Mouse (Mus musculus): ENCODE results near the gene Sptlc2.
A peak's percentile ranks its signal among the peaks of the same experiment; 100 is the strongest.

The Sptlc2 gene

DNA sequence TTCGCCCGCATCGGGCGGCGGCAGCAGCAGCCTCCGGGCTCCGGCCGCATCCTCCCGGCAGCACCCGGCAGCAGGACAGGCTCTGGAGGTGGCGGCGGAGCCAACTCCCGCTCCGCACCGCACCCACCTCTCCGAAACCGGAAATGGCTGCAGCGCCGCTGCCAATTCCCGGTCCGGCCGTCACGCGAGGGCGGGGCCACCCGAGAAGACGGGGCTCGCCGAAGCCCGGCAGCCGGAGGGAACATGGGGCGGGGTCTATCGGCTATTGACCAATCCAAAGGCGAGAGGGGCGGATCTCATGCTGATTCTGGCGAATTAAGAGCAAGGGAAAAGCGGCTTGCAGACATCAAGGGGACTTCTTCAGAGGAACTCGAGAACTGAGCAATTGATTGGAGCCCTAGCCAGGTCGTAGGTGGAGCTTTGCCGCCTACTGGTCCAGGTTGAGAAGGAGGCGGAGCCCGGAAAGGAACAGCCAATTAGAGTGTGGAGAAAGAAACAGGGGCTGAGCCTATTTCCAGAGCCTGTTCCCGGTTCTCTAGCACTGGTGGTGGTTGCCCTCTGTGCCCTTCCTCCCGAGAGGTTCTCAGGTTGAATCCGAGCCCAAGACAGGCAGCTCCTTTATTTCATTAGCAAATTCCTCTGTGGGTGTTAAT lies at the start of gene Sptlc2:
Gene Sptlc2 (minus strand): TSS at position 234 of the 653 bp plus-strand sequence.
- peak; percentile 100 for DNase-seq (ENCODE audit: low spot score)

DNA sequence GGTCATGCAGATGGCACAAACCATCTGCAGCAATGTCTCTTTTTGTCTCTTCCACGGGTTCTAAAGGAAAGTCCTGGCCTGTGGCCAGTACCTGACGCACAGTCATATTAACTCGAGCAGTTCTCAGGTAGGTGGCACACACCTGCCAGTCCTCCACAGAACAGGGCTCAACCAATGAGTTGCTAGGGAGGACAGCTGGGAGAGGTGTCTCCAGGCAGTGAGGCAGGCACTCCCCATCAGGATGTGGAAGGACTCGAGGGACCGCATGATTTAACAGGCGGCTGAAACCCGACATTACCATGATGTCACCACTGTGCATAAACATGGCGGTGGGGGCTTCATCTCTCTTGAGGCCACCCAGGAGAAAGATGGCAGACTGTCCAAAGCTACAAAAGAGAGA lies 40.7 kb upstream of the Sptlc2 start:
- DNase-seq (ENCODE audit: low spot score) = no peak

DNA sequence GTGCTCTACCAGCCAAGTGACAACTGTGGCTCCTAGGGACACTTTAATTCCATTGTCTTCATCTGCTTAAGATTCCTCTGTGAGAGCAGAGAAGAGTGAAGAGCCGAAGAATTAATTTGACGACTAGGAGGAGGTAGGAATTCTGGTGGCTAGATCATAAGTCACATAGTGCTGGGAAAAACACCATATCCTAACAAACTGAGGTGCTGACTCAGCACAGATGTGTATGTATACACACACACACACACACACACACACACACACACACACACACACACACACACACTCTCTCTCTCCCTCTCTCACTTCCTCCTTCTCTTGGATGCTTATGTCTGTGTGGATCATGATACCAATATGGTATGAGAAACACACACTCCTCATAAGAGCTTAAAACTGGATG lies 40.1 kb upstream of the Sptlc2 start:
- DNase-seq (ENCODE audit: low spot score) = no peak

DNA sequence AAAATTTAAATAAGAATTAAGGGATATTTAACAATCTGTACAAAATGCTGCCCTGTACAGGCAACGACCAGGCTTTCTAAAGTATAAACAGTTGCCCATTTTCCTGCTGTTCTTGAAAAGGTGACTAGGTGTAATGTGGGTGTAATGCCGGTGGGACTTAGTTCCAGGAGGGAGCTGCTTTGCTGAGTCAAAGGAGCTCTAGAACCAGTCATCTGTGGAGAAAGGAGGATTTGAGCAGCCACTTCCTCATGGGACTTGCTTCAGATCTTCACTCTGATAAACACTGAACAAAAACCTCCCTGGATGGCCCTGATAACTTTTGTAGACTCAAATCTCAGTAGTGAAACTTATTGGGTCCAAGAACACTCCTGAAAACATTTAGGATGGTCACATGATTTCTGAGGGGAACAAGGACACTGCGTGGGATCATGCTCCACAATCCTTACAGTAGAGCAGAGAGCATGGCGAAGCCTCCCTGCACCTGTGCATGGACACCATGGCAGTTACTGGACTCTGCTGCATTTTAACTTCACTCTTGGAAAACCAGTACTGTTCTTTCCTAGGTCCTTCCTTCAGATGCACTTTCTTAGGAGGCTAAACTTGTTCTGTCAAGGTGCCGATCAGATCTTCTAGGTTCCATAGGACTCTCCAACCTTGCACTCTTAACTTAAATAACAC lies 38.3 kb upstream of the Sptlc2 start:
- DNase-seq (ENCODE audit: low spot score) = no peak

DNA sequence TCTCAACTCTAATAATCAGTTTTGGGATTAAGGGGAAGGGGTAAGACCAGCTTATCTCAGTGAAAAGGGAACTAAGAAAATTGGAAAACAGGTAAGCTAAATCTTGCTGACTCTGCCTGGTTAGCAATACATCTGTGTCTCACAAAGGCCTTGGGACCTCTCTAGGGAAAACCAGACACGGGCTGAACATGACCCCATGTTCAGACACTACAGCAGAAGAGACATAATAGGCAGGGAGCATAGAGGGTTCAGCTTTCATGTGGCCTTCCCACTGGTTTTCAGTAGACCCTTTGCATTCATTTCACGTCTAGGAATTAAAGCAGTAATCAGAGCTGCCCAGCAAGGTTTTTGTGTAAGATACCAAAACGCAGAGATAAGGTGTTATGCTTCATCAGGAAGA lies 36.4 kb upstream of the Sptlc2 start:
- DNase-seq (ENCODE audit: low spot score) = no peak

DNA sequence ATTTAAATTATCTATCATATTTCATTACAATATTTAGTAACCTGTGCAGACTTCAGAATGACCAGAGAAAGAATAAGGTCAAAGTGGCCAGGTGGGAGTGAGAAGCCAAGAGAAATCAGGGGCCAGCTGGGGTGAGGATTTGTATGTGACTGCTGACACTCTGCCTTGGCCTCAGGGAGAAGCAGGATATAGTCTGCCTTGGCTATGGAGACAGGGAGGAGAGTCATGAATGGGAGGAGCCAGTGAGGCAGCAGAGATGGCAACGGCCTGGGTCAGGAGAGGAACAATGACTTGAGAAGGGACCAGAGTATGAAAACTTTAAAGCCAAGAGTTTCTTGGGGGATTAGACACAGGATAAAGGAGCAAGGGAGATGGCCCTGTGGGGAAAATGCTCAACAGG lies 35.5 kb upstream of the Sptlc2 start:
- DNase-seq (ENCODE audit: low spot score) = no peak

DNA sequence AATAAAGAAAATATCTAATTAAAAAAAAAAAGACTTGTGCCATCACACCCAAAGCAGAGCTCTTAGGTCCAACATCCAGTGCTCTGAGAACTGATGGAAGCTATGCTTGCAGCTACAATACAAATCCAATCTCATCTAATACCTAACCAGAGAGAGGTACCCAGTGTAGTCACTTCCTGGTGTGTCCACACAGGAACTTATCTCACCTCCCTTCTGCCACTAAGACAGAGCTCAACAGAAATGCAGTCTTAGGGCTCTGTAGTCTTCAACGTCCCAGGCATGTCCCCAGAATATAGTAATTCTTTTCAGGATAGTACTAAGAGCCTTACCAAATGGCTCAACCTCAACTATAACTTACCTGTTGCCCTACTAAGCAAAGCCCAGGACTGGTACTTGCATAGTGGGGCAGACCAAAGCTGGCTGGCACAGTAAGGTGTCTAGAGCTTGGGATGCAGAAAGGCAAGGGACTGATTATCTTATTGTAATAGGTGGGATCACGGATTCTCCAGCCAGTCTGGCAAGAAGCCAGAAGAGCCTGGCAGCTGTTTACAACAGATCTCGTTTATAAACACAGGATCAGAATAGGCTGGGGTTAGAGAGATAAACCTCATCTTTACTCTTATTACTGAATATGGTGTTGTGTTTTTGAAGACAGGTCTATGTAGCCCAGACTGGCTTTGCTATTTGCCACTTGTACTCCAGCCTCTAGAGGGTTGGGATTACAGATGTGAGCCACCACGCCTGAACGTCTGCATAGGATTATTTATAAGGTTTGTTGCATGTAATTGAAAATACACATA lies 33.8 kb upstream of the Sptlc2 start:
- no peak for DNase-seq (ENCODE audit: low spot score)

DNA sequence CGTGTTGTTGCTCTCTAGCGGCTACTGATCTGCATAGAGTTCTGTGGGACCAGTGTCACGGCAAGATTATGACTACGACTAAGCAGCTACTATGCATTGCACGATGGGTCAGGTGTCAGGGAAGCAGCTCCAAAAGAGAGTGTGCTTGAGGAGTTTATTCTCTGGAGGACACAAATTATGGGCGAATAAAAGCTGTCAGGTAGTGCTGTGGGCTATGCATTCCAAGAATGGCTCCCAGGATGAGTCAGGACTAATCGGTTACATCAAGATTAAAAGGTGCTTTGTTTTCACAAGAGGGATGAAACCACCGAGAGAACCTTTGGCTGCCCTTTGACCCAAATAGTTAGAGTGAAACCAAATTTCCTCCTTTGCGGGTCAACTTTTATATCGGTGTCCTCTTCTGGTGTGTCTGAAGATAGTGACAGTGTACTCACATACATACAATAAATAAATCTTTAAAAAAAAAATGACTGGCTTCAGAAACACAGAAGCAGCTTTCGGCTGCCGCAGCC lies 31.9 kb upstream of the Sptlc2 start:
- DNase-seq (ENCODE audit: low spot score) = no peak

DNA sequence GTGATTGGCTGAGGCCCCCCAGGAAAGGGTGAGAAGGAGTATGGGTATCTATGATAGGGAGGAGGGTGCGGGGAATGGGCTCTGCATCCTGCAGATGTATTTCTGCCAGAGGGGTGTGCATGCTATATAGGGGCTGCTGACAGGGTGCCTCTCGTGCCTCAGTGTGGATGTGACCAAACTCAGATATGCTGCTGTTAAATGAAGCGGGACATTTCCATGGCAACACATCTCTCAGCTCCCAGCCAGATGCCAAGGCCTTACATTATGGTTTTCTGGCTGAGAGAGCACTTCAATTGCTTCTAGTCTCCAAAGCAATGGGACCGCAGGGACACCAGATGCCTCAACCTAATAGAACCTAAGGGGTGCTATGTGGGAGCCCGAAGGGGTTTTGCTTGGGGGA lies 30.8 kb upstream of the Sptlc2 start:
- no peak for DNase-seq (ENCODE audit: low spot score)

DNA sequence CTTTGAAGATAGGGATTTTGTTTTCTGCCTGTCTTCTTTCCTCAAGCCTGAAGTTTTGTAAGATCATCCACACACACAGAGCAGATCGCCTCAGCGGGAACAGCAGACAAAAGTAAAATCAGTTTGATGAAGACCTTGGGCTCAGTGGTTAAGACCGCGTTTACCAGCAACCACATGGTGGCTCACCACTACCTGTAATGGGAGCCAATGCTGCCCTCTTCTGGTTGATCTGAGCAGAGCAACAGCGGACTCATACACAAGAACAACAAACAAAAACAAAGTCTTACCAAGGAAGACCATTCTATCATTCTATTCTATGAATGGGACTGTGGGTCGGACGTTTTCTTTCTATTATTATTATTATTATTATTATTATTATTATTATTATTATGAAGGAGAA lies 28.5 kb upstream of the Sptlc2 start:
- DNase-seq (ENCODE audit: low spot score) = peak; percentile 70

DNA sequence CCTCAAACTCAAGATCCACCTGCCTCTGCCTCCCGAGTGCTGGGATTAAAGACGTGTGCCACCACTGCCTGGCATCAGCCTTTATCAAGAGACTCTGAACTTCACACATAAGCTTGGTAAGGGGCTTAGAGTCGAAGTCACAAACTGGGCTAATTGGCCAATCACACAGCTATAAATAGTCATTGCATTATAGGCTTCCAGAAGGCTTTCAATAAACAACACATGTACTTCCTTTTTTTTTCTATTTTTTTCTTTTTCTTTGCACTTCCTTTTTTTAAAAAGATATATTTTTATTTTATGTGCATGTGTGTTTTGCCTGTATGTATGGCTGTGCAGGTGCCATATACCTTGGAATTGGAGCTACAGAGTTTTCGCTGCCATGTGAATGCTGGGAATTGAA lies 27.2 kb upstream of the Sptlc2 start:
- no peak for DNase-seq (ENCODE audit: low spot score)

DNA sequence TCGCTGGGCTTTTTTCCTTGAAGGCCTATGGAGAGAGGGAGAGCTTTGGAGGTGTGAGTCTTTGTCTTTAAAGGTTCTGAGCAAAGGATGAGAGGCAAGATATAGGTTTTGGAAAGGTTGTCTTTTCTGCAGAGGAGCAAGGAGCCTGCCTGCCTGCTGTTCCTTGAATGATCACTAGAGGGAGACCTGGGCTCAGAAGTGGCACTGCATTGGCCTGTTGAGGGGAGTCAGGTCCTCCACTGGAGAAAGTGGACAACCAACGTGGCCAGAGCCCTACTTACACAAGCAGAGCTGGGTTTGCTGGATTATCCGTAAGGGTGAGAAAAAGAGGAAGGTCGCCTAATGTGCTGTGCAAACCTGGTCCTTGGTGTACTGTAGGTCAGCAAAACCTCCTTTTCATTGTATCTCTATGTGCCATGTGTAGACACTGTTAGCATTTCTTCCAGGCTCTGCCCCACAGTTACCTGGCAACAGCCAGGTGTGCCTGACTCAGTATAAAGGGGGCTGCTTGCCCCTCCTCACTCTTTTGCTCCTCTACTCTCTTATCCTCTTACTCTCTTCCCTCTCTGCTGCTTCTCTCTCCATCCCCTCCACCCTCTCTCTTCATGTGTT lies 25.1 kb upstream of the Sptlc2 start:
- peak; percentile 75 for DNase-seq (ENCODE audit: low spot score)

DNA sequence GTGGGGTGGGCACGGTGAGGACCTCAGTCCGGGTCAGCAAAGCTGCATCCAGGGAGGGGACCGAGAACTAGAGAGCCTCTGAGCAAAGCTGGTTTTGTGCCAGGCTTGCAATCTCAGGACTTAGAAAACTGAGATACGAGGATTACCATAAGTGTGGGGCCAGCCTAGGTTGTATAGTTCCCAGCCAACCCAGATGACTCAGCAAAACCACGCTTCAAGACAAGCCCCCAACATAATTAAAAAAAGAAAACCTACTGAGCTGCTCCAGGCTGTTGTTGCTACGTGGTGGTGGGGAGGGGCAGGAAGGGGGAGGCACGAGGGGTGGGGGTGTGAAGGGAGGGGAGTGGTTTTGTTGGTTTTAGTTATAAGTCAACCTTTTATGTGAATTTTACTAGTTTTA lies 22.8 kb upstream of the Sptlc2 start:
- no peak for DNase-seq (ENCODE audit: low spot score)

DNA sequence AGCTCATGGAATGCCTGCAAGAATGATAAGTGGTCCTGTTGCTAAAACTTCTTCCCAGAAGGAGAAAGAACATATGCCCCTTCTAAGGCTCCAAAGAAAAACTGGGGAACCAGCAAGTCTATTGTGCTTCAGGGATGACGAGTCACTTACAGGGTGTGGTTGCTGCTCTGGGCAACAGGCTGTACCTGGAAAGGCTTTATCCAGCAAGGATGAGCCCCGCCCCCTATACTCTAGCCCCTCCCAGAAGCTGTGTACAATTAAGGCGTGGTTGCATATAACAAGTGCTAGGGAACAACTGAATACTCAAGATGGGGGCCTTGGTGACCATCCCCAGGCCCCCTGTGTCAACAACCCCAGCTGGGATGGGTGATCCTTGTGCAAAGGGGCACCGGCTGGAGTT lies 21.0 kb upstream of the Sptlc2 start:
- DNase-seq (ENCODE audit: low spot score) = no peak

DNA sequence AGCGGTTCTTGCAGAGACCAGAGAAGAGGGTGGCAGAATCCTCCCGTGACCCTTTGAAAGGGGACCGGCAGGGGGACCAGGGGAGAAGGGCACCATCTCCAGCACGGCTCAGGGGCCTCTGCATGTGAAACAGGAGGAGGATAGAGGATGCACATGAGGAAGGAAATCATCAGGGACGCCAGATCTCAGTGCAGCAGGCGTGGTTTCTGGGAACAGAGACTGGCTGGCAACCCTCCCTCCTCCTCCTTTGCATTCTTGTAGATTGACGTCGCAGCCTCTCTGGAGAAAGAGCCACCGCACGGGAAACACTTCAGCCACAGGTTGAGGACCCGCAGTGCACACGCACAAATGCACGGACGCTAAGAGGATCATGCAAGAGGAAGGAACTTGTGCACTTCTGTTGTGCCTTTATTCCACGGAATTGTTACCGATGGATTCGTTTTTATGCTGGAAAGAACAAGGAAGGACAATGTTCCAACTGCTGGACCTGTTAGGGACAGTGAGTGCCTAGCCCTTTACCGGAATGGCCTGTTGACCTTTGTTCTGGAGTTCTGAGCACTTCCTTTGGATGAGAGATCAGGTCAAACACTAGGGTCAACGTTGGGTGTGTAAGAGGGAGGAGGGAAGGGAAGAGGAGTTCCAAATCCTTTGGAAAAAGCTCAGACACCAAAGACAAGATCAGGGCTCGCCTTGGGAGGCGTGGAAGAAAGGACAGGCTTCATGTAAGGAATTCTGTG lies 19.9 kb upstream of the Sptlc2 start:
- peak; percentile 82 for DNase-seq (ENCODE audit: low spot score)

DNA sequence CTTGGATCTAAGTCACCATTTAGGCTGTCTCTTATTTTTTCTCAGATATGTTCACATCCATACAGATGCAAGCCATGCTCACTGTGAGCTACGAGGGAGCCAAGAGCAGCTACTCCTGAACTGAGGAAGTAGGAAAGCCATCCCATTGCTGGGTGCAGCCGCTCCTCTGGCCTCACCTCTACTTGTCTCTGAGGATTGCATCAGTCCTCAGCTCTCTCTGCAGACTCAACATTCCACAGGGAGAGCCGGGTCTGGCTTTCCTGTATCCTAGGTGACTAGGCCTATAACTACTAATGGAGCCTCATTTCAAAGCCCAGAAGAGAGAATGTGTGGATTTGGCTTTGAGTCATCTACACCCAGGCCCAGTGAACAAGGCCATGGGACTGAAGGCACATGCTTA lies 17.6 kb upstream of the Sptlc2 start:
- peak; percentile 47 for DNase-seq (ENCODE audit: low spot score)

DNA sequence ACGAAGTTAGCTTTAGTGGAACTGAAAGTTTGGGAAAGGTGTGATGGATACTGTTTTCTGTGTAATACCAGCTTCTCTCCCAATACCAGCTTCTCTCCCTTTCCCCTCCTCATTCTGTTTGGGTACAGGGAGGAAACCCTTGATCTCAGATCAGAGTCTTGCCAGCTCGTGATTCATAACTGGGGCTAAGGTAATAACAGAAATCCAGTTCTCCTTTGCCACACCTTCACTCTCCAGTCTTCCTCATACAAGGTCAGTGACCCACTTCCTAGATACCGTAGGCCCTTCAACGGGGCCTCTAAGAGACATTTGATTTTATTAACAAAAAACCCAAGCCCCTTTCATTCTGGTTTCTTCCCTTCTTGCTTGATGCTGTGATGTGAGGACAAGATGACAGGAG lies 17.0 kb upstream of the Sptlc2 start:
- no peak for DNase-seq (ENCODE audit: low spot score)

DNA sequence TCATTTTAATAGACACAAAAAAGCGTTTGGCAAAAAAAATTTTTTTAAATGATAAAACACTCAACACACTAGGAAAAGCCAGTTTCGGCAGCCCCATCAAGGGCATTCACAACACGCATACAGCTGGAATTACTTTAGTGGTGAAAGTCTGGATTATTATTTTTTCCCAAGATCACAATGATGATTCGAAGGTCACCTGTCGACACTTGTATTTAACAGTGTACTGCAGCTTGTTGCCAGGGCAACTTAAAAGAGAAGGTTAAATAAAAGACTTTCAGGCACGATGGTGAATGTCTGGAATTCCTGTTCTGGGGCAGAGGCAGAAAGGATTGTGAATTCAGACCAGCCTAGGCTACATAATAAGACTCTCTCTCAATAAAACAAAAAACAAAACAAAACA lies 13.7 kb upstream of the Sptlc2 start:
- DNase-seq (ENCODE audit: low spot score) = no peak

DNA sequence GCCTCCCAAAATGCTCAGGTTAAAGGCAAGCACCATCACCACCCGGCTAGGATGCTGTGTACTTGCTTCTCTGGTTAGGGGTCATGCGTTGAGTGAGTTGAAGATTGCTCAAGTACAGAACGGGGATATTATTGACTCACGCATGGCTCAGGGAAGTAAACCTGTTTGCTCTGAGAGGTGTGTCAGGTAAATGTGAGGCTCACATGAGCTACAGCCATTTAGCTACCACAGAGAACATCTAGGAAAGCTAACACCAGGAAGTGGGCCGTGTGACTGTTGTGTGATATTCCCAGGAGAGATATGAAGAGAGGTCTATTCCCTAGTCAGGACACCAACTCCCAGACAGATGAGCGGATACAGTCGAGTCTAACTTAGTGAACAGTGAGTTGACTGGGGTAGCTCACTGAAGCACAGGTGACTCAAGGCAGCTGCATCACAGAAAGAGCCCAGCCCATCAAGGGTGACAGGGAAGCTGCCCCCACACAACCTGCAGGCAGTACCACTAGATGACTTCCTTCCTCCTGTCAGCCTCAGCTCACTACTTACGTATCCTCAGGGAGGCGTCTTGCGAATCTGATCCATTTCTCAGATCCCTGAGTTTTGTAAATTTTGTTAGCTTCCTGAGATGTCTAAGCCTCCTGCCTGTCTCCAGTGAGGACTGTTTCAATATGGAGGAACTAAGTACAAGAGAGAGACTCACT lies 11.1 kb upstream of the Sptlc2 start:
- no peak for DNase-seq (ENCODE audit: low spot score)

DNA sequence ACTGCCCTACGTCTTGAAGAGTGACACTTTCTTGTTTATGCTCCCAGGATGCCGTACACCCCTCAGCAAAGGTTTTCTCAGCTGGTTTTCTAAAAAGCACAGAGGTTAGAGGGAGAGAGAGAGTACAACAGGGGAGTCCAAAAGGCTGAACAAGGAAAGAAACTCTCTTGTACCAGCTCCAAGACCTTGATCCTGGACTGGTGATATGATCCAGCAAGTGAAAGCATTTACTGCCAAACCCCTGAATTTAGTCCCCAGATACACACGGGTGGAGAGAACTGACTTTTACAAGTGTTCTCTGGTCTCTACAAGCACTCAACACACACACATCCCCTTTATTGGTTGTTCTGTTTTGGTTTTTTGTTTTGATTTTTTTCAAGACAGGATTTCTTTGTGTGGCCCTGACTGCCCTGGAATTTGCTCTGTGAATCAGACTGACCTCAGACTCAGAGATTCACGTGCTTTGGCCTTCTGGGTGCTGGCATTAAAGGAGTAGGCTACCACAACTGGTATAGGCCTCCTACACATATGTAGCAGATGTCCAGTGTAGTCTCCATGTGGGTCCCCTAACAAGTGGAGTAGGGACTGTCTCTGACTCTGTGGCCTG lies 9.8 kb upstream of the Sptlc2 start:
- no peak for DNase-seq (ENCODE audit: low spot score)

DNA sequence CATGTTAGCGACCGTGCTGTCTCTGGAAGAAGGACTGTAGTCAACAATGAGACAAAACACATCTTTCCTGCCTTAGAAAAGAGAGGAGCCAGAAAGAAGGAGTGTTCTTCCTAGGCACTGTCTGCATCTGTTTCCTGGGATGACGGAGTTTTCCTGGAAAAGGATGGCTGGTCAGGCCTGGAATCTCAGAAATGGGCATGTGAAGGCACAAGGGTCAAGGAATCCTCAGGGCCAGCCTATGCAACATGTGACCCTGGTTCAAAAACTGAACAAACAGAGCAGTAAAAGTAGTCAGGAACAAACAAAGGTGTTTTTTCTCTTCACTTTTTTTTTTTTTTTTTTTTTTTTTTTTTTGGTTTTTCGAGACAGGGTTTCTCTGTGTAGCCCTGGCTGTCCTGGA lies 9.0 kb upstream of the Sptlc2 start:
- DNase-seq (ENCODE audit: low spot score) = no peak

Data from lung, postnatal 25 days (tissue).